Mouse (Mus musculus): ENCODE data around the gene Gm648.

DNA sequence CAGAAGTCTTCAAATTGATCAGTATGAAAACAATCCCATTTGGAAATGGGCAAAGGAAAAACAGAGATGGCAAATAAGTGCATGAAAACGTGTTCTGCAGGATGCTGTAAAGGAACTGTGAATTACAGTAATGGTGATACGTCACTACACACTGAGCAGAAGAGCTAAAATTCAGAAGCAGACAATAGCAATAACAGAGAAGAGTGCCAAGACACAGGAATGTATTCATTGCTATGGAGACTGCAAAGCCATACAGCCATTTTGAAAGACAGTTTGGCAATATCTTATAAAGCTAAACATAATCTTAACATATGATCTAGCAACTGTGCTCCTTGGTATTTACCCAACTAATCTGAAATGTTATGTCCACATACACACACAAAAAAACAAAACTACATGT lies 28.8 kb upstream of the Gm648 start:
- TF ChIP-seq CTCF (IDR thresholded peaks at IDR 0.05; ENCODE audit: low read depth, low read length): no peak
- TF ChIP-seq POLR2A (IDR thresholded peaks at IDR 0.05; ENCODE audit: extremely low read depth, insufficient read depth, low read length): no peak
